Mouse (Mus musculus): ENCODE results near the gene Tmem161a.

- TF ChIP-seq CHD2 (IDR thresholded peaks at IDR 0.05; ENCODE audit: low read depth, low read length) (no peak), ZNF384 (IDR thresholded peaks at IDR 0.05; ENCODE audit: low read depth, low read length) (no peak), HCFC1 (IDR thresholded peaks at IDR 0.05; ENCODE audit: borderline replicate concordance, insufficient read depth, low read length) (no peak), MAFK (IDR thresholded peaks at IDR 0.05; ENCODE audit: insufficient read depth, low read depth, low read length) (no peak)
Observed at GRCm38 (mm10) chr8:70157240-70157800, 14.8 kb upstream of the Tmem161a start.
